Mouse (Mus musculus): ENCODE data around the gene Chst4.

Chst4 gene

DNA sequence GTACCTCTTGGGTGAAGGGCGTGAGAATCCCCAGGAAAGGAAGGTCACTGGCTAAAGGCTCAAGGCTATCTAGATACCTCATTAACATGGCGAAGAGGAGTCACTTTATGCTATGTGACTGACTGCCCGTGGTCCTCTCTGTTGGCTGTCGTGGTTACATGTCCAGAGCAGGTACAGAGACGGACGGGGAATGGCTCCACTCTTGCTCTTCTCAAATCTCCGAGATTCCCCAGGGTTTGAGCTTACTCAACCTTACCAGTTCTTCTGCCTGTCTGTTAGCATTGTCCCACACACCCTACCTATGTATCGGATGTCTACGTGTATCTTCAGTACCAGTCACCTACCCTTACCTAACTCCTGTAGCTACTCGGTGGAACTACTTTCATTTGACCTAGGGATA is 39.6 kb downstream of the Chst4 start:
- TF ChIP-seq POU5F1 (IDR thresholded peaks at IDR 0.05; ENCODE audit: borderline replicate concordance, low read length): no peak
- TF ChIP-seq CTCF (conservative IDR thresholded peaks at IDR 0.05; ENCODE audit: low read length): no peak
- TF ChIP-seq NANOG (IDR thresholded peaks at IDR 0.05; ENCODE audit: borderline replicate concordance, low read length): no peak
- H3K4me3 ChIP-seq (replicated peaks; ENCODE audit: low read length): no peak overlapping the region
- no peaks in the 10 kb centered on the region; the same call in 1 of the 2 replicates for H3K4me1 ChIP-seq (replicated peaks; ENCODE audit: low read depth, low read length)
- H3K9me3 ChIP-seq (ENCODE audit: low read length): no peaks in the 10 kb centered on the region
- no peaks in the 10 kb centered on the region for H3K36me3 ChIP-seq (ENCODE audit: insufficient read depth, low read length)
- peaks cover 29% of the 10 kb centered on the region for H3K27me3 ChIP-seq (ENCODE audit: insufficient read depth, low read length)

DNA sequence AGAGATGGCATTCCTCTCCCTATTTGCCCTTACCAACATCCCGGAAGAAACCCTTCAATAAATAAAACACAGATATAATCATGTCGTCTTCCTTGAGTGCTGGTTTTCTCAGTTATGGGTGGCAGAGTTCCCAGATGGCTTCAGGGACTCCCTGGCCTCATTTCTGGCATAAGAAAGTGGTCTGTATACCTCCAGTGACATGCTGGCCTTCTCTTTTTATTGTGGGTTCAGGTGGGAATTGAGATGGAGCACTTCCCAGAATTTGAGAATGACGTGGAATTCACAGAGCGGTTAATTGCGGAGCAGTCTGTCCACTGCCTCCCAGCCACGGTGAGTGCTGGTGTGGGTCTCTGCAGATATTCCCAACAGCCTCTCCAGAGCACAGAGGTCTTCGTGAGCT is 41.5 kb downstream of the Chst4 start:
- TF ChIP-seq POU5F1 (IDR thresholded peaks at IDR 0.05; ENCODE audit: borderline replicate concordance, low read length): no peak
- no peak for TF ChIP-seq NANOG (IDR thresholded peaks at IDR 0.05; ENCODE audit: borderline replicate concordance, low read length)
- TF ChIP-seq CTCF (conservative IDR thresholded peaks at IDR 0.05; ENCODE audit: low read length): no peak
- Histone ChIP-seq H3K4me3 (replicated peaks; ENCODE audit: low read length) (no peak overlapping the region), H3K36me3 (ENCODE audit: insufficient read depth, low read length) (no peaks in the 10 kb centered on the region), H3K27me3 (ENCODE audit: insufficient read depth, low read length) (peaks cover 25% of the 10 kb centered on the region; the same call in 1 of the 2 replicates), H3K4me1 (replicated peaks; ENCODE audit: low read depth, low read length) (peaks cover 4% of the 10 kb centered on the region; the same call in 1 of the 2 replicates), H3K9me3 (ENCODE audit: low read length) (no peaks in the 10 kb centered on the region)

DNA sequence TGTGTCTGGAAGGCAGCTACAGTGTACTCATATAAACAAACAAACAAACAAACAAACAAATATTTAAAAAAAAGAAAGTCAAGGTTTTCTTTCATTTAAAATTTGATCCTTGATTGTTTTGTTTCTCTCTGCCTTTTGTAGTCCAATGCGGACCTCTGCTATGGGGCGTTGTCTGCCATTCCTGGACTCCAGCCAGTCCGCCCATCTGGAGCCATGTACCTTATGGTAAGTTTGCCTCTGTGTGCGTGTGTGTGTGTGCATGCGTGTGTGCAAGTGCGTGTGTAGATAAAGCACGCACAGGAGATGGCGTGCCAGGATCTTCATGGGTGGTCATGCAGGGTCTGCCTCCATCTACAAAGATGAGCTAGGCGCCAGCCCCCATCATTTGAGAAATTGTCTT is 42.2 kb downstream of the Chst4 start:
- no peak overlapping the region for H3K4me3 ChIP-seq (replicated peaks; ENCODE audit: low read length)
- H3K4me1 ChIP-seq (replicated peaks; ENCODE audit: low read depth, low read length): peaks cover 4% of the 10 kb centered on the region; the same call in 1 of the 2 replicates
- TF ChIP-seq NANOG (IDR thresholded peaks at IDR 0.05; ENCODE audit: borderline replicate concordance, low read length) (no peak), POU5F1 (IDR thresholded peaks at IDR 0.05; ENCODE audit: borderline replicate concordance, low read length) (no peak), CTCF (conservative IDR thresholded peaks at IDR 0.05; ENCODE audit: low read length) (no peak)

DNA sequence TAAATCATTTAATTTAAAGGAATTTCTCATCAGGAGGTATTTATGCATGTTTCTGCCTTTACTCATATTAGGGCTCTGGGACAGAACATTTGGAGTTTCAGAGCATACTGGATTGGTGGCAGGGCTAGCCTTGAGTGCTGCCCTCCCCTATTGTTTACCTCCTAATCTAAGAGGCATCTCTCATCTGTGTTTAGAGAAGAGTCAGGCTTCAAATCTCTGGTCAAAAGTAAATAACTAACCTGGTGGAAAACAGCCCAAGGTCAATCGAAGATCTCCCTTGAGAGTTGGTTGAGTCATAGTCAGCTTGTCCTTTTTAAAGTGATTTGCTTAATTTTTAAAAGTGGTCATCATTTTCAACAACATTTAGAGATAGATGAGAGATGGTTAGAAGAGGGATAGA is 46.6 kb downstream of the Chst4 start:
- H3K4me1 ChIP-seq (replicated peaks; ENCODE audit: low read depth, low read length): 0 out of 2 replicates have a peak, but pooled peaks cover 4% of the 10 kb centered on the region
- H3K27me3 ChIP-seq (ENCODE audit: insufficient read depth, low read length): no peaks in the 10 kb centered on the region; the same call in 1 of the 2 replicates
- no peaks in the 10 kb centered on the region for H3K36me3 ChIP-seq (ENCODE audit: insufficient read depth, low read length)
- no peak for TF ChIP-seq POU5F1 (IDR thresholded peaks at IDR 0.05; ENCODE audit: borderline replicate concordance, low read length)
- peaks cover 7% of the 10 kb centered on the region for H3K9me3 ChIP-seq (ENCODE audit: low read length)
- H3K4me3 ChIP-seq (replicated peaks; ENCODE audit: low read length): no peak overlapping the region

More for the DNA sequence above, 42.2 kb downstream of the Chst4 start:
- Histone ChIP-seq H3K9me3 (ENCODE audit: low read length) (no peaks in the 10 kb centered on the region), H3K36me3 (ENCODE audit: insufficient read depth, low read length) (no peaks in the 10 kb centered on the region), H3K27me3 (ENCODE audit: insufficient read depth, low read length) (peaks cover 23% of the 10 kb centered on the region; the same call in 1 of the 2 replicates)

DNA sequence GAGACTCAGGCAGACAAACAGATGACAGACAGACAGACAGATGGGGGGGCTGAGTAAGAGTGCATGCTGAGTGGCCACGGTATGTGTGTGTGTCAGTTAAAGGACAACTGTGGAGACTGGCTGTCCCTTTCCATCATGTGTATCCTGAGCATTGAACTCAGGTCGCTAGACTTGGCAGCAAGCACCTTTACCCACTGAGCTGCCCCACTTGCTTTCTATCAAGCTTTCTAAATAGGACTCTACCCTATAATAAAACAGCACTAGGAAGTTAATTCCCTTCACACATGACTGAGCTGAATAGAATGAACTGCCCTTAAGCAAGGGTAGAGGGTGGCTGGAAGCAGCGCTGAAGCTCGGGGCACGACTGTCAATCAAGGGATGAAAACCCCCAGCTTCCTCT is 47.4 kb downstream of the Chst4 start:
- TF ChIP-seq NANOG (IDR thresholded peaks at IDR 0.05; ENCODE audit: borderline replicate concordance, low read length) (no peak), POU5F1 (IDR thresholded peaks at IDR 0.05; ENCODE audit: borderline replicate concordance, low read length) (no peak), CTCF (conservative IDR thresholded peaks at IDR 0.05; ENCODE audit: low read length) (no peak)
- 0 out of 2 replicates have a peak, but pooled peaks cover 4% of the 10 kb centered on the region for H3K4me1 ChIP-seq (replicated peaks; ENCODE audit: low read depth, low read length)
- H3K36me3 ChIP-seq (ENCODE audit: insufficient read depth, low read length): no peaks in the 10 kb centered on the region
- no peak overlapping the region for H3K4me3 ChIP-seq (replicated peaks; ENCODE audit: low read length)
- no peaks in the 10 kb centered on the region; the same call in 1 of the 2 replicates for H3K27me3 ChIP-seq (ENCODE audit: insufficient read depth, low read length)
- peaks cover 7% of the 10 kb centered on the region for H3K9me3 ChIP-seq (ENCODE audit: low read length)

DNA sequence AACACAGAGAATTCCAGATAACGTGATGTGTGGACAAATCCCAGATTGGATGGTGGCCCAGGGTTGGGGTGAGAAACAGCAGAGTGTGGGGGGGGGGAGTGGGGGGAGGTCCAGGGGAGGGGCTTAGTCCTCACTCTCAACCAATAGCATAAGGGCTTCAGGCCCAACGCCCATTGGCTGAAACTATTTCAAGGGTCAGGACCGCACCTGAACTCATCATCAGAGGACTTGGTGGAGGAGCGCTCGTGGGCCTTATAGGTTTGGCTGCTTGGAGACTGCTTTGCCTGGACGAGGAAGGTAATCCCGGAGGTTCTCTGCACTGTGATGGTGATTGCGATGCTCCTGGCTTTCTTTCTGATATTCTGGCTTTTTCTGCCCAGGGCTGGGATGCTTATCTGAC is 49.3 kb downstream of the Chst4 start, which contains the start of gene Tat:
Tat (plus strand) TSS at position 214 of the 400 bp plus-strand sequence.
- H3K9me3 ChIP-seq (ENCODE audit: low read length): peaks cover 12% of the 10 kb centered on the region
- no peak within 1 kb of the TSS for H3K4me3 ChIP-seq (replicated peaks; ENCODE audit: low read length)
- TF ChIP-seq CTCF (conservative IDR thresholded peaks at IDR 0.05; ENCODE audit: low read length) (no peak), NANOG (IDR thresholded peaks at IDR 0.05; ENCODE audit: borderline replicate concordance, low read length) (no peak), POU5F1 (IDR thresholded peaks at IDR 0.05; ENCODE audit: borderline replicate concordance, low read length) (no peak)
- H3K27me3 ChIP-seq (ENCODE audit: insufficient read depth, low read length): no peaks in the 10 kb centered on the region; the same call in 1 of the 2 replicates
- 0 out of 2 replicates have a peak, but pooled peaks cover 4% of the 10 kb centered on the region for H3K4me1 ChIP-seq (replicated peaks; ENCODE audit: low read depth, low read length)
- no peaks in the 10 kb centered on the region for H3K36me3 ChIP-seq (ENCODE audit: insufficient read depth, low read length)

DNA sequence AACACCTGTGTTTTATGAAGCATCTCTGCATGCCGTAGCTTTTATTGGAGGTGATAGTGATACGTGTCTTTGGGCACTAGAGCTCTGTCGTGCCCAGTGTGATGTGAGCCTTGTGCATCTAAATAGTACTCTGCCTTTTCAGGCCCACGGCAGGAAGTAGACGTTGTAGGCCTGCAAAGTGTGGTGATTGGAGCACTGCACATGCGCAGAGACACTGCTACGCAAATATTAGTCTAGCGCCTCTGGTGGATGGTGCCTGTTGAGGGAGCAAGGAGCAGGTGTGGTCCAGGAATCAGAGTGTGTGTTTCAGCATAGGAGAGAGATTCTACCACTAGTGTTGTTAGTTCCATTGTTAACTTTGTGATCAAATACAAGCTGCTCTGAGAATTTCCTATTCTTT is 50.4 kb downstream of the Chst4 start:
- H3K4me3 ChIP-seq (replicated peaks; ENCODE audit: low read length): no peak overlapping the region
- H3K9me3 ChIP-seq (ENCODE audit: low read length): peaks cover 12% of the 10 kb centered on the region
- peaks cover 2% of the 10 kb centered on the region; the same call in 1 of the 2 replicates for H3K27me3 ChIP-seq (ENCODE audit: insufficient read depth, low read length)
- H3K4me1 ChIP-seq (replicated peaks; ENCODE audit: low read depth, low read length): peaks cover 5% of the 10 kb centered on the region
- TF ChIP-seq NANOG (IDR thresholded peaks at IDR 0.05; ENCODE audit: borderline replicate concordance, low read length) (no peak), POU5F1 (IDR thresholded peaks at IDR 0.05; ENCODE audit: borderline replicate concordance, low read length) (no peak), CTCF (conservative IDR thresholded peaks at IDR 0.05; ENCODE audit: low read length) (no peak)
- no peaks in the 10 kb centered on the region for H3K36me3 ChIP-seq (ENCODE audit: insufficient read depth, low read length)

DNA sequence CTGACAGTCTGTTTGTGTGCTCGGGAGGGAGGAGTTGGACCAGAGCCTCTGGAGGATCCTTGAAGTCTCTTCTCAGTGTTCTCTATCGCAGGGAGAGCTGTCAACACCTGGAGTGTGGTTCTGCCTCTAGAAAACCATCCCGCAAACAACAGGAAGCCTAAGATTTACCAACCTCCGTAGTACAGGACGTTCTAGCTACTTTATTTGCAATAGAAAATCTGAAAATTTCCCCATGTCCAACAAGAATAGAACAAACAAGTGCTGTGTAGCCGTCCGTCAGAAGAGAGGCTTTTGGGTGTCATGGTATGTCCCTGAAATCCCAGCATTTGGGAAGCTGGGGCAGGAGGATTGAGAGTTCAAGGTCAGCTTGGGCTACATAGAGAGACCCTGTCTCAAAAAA is 51.8 kb downstream of the Chst4 start:
- no peak overlapping the region for H3K4me3 ChIP-seq (replicated peaks; ENCODE audit: low read length)
- H3K36me3 ChIP-seq (ENCODE audit: insufficient read depth, low read length): no peaks in the 10 kb centered on the region
- H3K9me3 ChIP-seq (ENCODE audit: low read length): peaks cover 12% of the 10 kb centered on the region
- no peak for TF ChIP-seq NANOG (IDR thresholded peaks at IDR 0.05; ENCODE audit: borderline replicate concordance, low read length)
- no peak for TF ChIP-seq POU5F1 (IDR thresholded peaks at IDR 0.05; ENCODE audit: borderline replicate concordance, low read length)
- TF ChIP-seq CTCF (conservative IDR thresholded peaks at IDR 0.05; ENCODE audit: low read length): no peak
- H3K27me3 ChIP-seq (ENCODE audit: insufficient read depth, low read length): peaks cover 2% of the 10 kb centered on the region; the same call in 1 of the 2 replicates
- peaks cover 10% of the 10 kb centered on the region for H3K4me1 ChIP-seq (replicated peaks; ENCODE audit: low read depth, low read length)

DNA sequence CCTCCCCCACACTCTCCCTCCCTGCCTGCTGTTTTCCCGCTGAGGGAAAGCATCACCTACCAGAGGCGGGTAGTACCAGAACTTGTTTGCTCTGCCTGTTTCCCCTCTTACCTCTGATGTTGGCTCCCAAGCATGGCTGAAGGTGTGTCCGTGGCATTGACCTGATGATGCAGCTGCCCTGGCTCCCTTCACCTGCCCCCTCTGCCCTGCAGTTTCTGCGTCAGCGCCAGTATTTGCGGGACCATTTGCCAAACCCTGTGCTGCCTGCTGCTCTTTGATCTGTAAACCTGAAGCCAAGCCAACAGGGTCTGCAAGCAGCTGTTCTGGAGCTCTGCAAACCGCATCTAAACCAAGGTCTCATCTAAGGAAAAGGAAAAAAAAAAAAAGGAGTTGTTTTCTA is 53.2 kb downstream of the Chst4 start:
- Histone ChIP-seq H3K27me3 (ENCODE audit: insufficient read depth, low read length) (peaks cover 4% of the 10 kb centered on the region; the same call in 1 of the 2 replicates), H3K4me3 (replicated peaks; ENCODE audit: low read length) (no peak overlapping the region), H3K9me3 (ENCODE audit: low read length) (peaks cover 12% of the 10 kb centered on the region), H3K4me1 (replicated peaks; ENCODE audit: low read depth, low read length) (peaks cover 10% of the 10 kb centered on the region), H3K36me3 (ENCODE audit: insufficient read depth, low read length) (no peaks in the 10 kb centered on the region)
- no peak for TF ChIP-seq POU5F1 (IDR thresholded peaks at IDR 0.05; ENCODE audit: borderline replicate concordance, low read length)
- no peak for TF ChIP-seq NANOG (IDR thresholded peaks at IDR 0.05; ENCODE audit: borderline replicate concordance, low read length)
- no peak for TF ChIP-seq CTCF (conservative IDR thresholded peaks at IDR 0.05; ENCODE audit: low read length)

Data from E14TG2a.4 (cell line).